Mouse (Mus musculus) liver, embryonic 14.5 days (tissue): ENCODE data around the gene Tarbp2.

Experiments
- CTCF ChIP-seq: IDR thresholded peaks from 2 replicates; pipeline ENCODE4 v1.5.1; 2016; ENCODE audit warnings: antibody characterized with exemption, low read depth, control low read depth
- EP300 ChIP-seq: IDR thresholded peaks from 2 replicates; pipeline ENCODE4 v1.6.1; 2016; ENCODE audit warnings: antibody characterized with exemption, low read depth

DNA sequence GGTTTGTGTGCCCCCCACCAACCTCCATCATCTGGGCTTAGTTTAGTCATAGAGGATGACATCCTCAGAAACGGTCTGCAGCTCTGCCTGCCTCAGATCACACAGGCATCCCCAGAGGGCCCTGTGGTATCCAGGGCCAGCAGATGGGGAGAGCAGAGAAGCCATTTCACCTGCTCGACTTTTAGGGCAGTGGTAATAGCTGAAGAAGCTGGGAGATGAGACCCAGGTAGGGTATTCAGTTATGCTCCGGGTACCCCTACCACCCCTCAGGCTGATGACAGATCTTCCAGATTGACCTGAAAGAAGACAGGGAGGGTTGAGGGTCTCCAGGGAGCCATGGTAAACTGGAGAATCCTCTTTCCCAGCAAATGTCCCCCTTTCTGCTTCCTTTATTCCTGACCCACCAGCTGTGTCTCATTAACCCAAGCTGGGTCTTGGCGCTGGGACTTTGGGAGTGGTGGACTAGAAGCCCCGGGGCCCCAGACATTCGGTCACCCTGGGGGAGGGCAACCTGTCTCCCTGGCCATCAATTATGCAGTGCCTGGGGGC lies 6.6 kb upstream of the Tarbp2 start:
- TF ChIP-seq CTCF (no peak), EP300 (no peak)
